Mouse (Mus musculus): ENCODE measurements around the gene Zcchc10. TPM values are rescaled to one million over a fixed set of nuclear protein-coding genes. Genes with fewer than 3 reads are reported as not detected.
A peak's percentile ranks its signal among the peaks of the same experiment; 100 is the strongest.
"Not testable (repeated sequence)": the region's sequence is repeated elsewhere in the genome, so short reads cannot be mapped to it uniquely, and the experiment has no call there.

Zcchc10 gene
- polyA plus RNA-seq, 1 experiment from 2014 or later = 30.4 TPM

- Histone ChIP-seq H3K4me1 (peaks cover 27% of the 10 kb centered on the region), H3K27ac (replicated peaks) (no peak overlapping the region), H3K27me3 (replicated peaks; ENCODE audit: low read depth, poor library complexity, severe bottlenecking) (no peaks in the 10 kb centered on the region), H3K4me3 (no peak overlapping the region), H3K36me3 (replicated peaks) (no peaks in the 10 kb centered on the region), H3K9me3 (no peaks in the 10 kb centered on the region)
- 83% methylated on average over 14 of the region's 14 CpGs for WGBS
- no peak for DNase-seq (ENCODE audit: low spot score)
These were observed 20.2 kb upstream of the Zcchc10 start for GRCm38 (mm10) chr11:53304044-53304840.

- Histone ChIP-seq H3K4me3 (no peak overlapping the region), H3K4me1 (peaks cover 19% of the 10 kb centered on the region), H3K27me3 (replicated peaks; ENCODE audit: low read depth, poor library complexity, severe bottlenecking) (no peaks in the 10 kb centered on the region), H3K27ac (replicated peaks) (no peak overlapping the region), H3K36me3 (replicated peaks) (no peaks in the 10 kb centered on the region), H3K9me3 (no peaks in the 10 kb centered on the region)
- WGBS = 95% methylated on average over 2 of the region's 2 CpGs
- no peak for DNase-seq (ENCODE audit: low spot score)
These were observed 17.5 kb upstream of the Zcchc10 start for GRCm38 (mm10) chr11:53306965-53307364.

- no peaks in the 10 kb centered on the region for H3K27me3 ChIP-seq (replicated peaks; ENCODE audit: low read depth, poor library complexity, severe bottlenecking)
- peaks cover 19% of the 10 kb centered on the region for H3K4me1 ChIP-seq
- H3K9me3 ChIP-seq = no peaks in the 10 kb centered on the region
- no peaks in the 10 kb centered on the region for H3K36me3 ChIP-seq (replicated peaks)
- peak overlapping the region; percentile 44; the same call in 1 of the 2 replicates for H3K27ac ChIP-seq (replicated peaks)
- no peak overlapping the region for H3K4me3 ChIP-seq
- no peak for DNase-seq (ENCODE audit: low spot score)
- 74% methylated on average over 10 of the region's 10 CpGs for WGBS
These were observed 16.9 kb upstream of the Zcchc10 start for GRCm38 (mm10) chr11:53307558-53308065.

GRCm38 (mm10) chr11:53308251-53308864, 16.1 kb upstream of the Zcchc10 start:
- no peak overlapping the region for H3K4me3 ChIP-seq
- H3K36me3 ChIP-seq (replicated peaks) = no peaks in the 10 kb centered on the region
- H3K27me3 ChIP-seq (replicated peaks; ENCODE audit: low read depth, poor library complexity, severe bottlenecking) = no peaks in the 10 kb centered on the region
- H3K27ac ChIP-seq (replicated peaks) = 0 out of 2 replicates have a peak overlapping the region, but pooled peaks have one; percentile 20
- no peak for DNase-seq (ENCODE audit: low spot score)
- H3K9me3 ChIP-seq = no peaks in the 10 kb centered on the region
- peaks cover 19% of the 10 kb centered on the region for H3K4me1 ChIP-seq

GRCm38 (mm10) chr11:53308884-53309310, 15.6 kb upstream of the Zcchc10 start:
- WGBS = 55% methylated on average over 2 of the region's 2 CpGs
- Histone ChIP-seq H3K4me1 (peaks cover 19% of the 10 kb centered on the region), H3K9me3 (no peaks in the 10 kb centered on the region), H3K4me3 (no peak overlapping the region), H3K36me3 (replicated peaks) (no peaks in the 10 kb centered on the region), H3K27ac (replicated peaks) (0 out of 2 replicates have a peak overlapping the region, but pooled peaks have one; percentile 20), H3K27me3 (replicated peaks; ENCODE audit: low read depth, poor library complexity, severe bottlenecking) (no peaks in the 10 kb centered on the region)
- DNase-seq (ENCODE audit: low spot score) = no peak

- H3K36me3 ChIP-seq (replicated peaks) = no peaks in the 10 kb centered on the region
- H3K27me3 ChIP-seq (replicated peaks; ENCODE audit: low read depth, poor library complexity, severe bottlenecking) = no peaks in the 10 kb centered on the region
- WGBS = 56% methylated on average over 1 of the region's 1 CpGs
- DNase-seq (ENCODE audit: low spot score) = no peak
- H3K4me1 ChIP-seq = peaks cover 19% of the 10 kb centered on the region
- no peaks in the 10 kb centered on the region for H3K9me3 ChIP-seq
- H3K27ac ChIP-seq (replicated peaks) = no peak overlapping the region
- no peak overlapping the region for H3K4me3 ChIP-seq
These were observed 13.1 kb upstream of the Zcchc10 start for GRCm38 (mm10) chr11:53311385-53311784.

GRCm38 (mm10) chr11:53312823-53313222, 11.7 kb upstream of the Zcchc10 start:
- not testable (repeated sequence) for H3K27me3 ChIP-seq (replicated peaks; ENCODE audit: low read depth, poor library complexity, severe bottlenecking); H3K27ac ChIP-seq (replicated peaks); H3K36me3 ChIP-seq (replicated peaks); H3K4me3 ChIP-seq; DNase-seq (ENCODE audit: low spot score); H3K9me3 ChIP-seq
- WGBS = 85% methylated on average over 1 of the region's 1 CpGs
- peaks cover 25% of the 10 kb centered on the region for H3K4me1 ChIP-seq

- WGBS = 40% methylated on average over 1 of the region's 1 CpGs
- no peaks in the 10 kb centered on the region for H3K27me3 ChIP-seq (replicated peaks; ENCODE audit: low read depth, poor library complexity, severe bottlenecking)
These were observed 9.7 kb upstream of the Zcchc10 start for GRCm38 (mm10) chr11:53314770-53315173.

GRCm38 (mm10) chr11:53316996-53317395, 7.5 kb upstream of the Zcchc10 start:
- WGBS = 52% methylated on average over 6 of the region's 6 CpGs
- peak overlapping the region; percentile 41; the same call in 1 of the 2 replicates for H3K27ac ChIP-seq (replicated peaks)
- H3K9me3 ChIP-seq = no peaks in the 10 kb centered on the region

More at GRCm38 (mm10) chr11:53314770-53315173, 9.7 kb upstream of the Zcchc10 start:
- Histone ChIP-seq H3K27ac (replicated peaks) (no peak overlapping the region), H3K36me3 (replicated peaks) (no peaks in the 10 kb centered on the region), H3K9me3 (no peaks in the 10 kb centered on the region), H3K4me1 (peaks cover 11% of the 10 kb centered on the region), H3K4me3 (no peak overlapping the region)
- no peak for DNase-seq (ENCODE audit: low spot score)

GRCm38 (mm10) chr11:53318041-53318440, 6.4 kb upstream of the Zcchc10 start:
- Histone ChIP-seq H3K27me3 (replicated peaks; ENCODE audit: low read depth, poor library complexity, severe bottlenecking) (no peaks in the 10 kb centered on the region), H3K4me1 (peaks cover 11% of the 10 kb centered on the region), H3K4me3 (no peak overlapping the region), H3K27ac (replicated peaks) (no peak overlapping the region), H3K9me3 (no peaks in the 10 kb centered on the region), H3K36me3 (replicated peaks) (no peaks in the 10 kb centered on the region)
- WGBS = 72% methylated on average over 7 of the region's 7 CpGs
- DNase-seq (ENCODE audit: low spot score) = no peak

More at GRCm38 (mm10) chr11:53316996-53317395, 7.5 kb upstream of the Zcchc10 start:
- Histone ChIP-seq H3K4me3 (no peak overlapping the region), H3K4me1 (peaks cover 11% of the 10 kb centered on the region), H3K36me3 (replicated peaks) (no peaks in the 10 kb centered on the region), H3K27me3 (replicated peaks; ENCODE audit: low read depth, poor library complexity, severe bottlenecking) (no peaks in the 10 kb centered on the region)
- DNase-seq (ENCODE audit: low spot score) = no peak

GRCm38 (mm10) chr11:53318568-53318967, 5.9 kb upstream of the Zcchc10 start:
- not testable (repeated sequence) for DNase-seq (ENCODE audit: low spot score); H3K4me3 ChIP-seq; H3K27ac ChIP-seq (replicated peaks); H3K9me3 ChIP-seq; H3K27me3 ChIP-seq (replicated peaks; ENCODE audit: low read depth, poor library complexity, severe bottlenecking); H3K36me3 ChIP-seq (replicated peaks)
- H3K4me1 ChIP-seq = peaks cover 11% of the 10 kb centered on the region
- 90% methylated on average over 3 of the region's 3 CpGs for WGBS

- DNase-seq (ENCODE audit: low spot score); H3K4me3 ChIP-seq; H3K27ac ChIP-seq (replicated peaks); H3K27me3 ChIP-seq (replicated peaks; ENCODE audit: low read depth, poor library complexity, severe bottlenecking); H3K9me3 ChIP-seq; H3K36me3 ChIP-seq (replicated peaks): not testable (repeated sequence)
- H3K4me1 ChIP-seq = peaks cover 11% of the 10 kb centered on the region
- WGBS = 95% methylated on average over 13 of the region's 13 CpGs
These were observed 4.6 kb upstream of the Zcchc10 start for GRCm38 (mm10) chr11:53319867-53320266.

GRCm38 (mm10) chr11:53330325-53330724, 5.8 kb downstream of the Zcchc10 start:
- Histone ChIP-seq H3K27ac (replicated peaks) (no peak overlapping the region), H3K36me3 (replicated peaks) (peaks cover 73% of the 10 kb centered on the region), H3K9me3 (no peaks in the 10 kb centered on the region), H3K4me1 (peaks cover 5% of the 10 kb centered on the region), H3K4me3 (no peak overlapping the region), H3K27me3 (replicated peaks; ENCODE audit: low read depth, poor library complexity, severe bottlenecking) (no peaks in the 10 kb centered on the region)
- no peak for DNase-seq (ENCODE audit: low spot score)
- WGBS = 87% methylated on average over 7 of the region's 7 CpGs
